Mouse (Mus musculus): Measurements from ENCODE around the gene Numbl.

The Numbl gene

DNA sequence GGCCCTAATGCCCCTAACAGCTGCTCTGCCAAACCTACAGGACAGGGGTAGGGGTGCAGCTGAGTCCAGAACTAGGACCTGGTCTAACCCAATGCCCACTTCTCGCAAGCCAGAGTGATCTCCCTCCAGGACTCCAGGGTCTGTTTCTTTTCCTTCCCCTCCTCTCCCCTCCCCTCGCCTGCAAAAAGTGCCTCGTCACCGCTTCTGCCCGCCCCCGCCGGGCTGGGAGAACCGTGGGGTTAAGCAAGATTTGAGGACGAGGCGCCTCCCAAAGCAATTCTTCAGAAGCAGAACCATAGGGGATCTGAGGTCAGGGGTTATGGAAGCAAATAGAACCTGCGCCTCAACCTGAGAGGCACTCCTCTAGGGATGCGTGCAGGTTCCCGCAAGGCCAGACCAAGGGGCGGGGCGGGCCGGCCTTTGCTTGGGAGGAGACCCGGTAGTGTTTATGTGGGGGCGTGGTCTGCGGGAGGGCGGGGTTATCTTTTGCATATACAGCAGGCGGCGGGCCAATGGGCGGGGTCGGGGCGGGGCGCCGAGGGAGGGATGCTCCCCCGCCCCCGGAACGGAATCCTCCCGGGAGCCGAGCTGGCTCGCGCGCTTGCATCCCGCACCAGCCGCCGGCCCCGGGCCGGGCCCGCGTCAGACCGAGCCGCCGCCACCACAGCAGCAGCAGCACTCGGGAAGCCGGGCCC lies at the start of gene Numbl:
Numbl (plus strand) TSS at position 229 of the 695 bp plus-strand sequence.
- DNase-seq (ENCODE audit: low read depth, low spot score), result peak; percentile 93

DNA sequence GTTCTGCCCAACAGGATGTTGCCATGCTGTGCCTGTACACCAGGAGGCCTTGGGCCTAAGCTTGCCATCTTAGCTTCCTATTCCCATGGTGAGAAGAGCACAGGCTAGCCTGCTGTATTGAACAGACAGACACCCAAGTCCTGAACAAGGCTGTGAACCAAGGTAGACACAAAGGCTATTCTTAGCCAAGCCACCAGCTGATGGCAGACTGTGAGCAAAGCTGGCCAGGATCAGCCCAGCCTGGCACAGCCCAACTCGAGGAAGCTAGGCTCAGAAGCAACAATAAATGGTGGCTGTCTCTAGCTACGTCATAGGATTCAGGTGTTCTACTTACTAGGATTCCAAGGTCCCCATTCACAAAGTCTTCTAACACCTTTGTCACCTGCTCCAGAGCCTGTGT lies 45.6 kb upstream of the Numbl start:
- no peak for DNase-seq (ENCODE audit: low read depth, low spot score)

DNA sequence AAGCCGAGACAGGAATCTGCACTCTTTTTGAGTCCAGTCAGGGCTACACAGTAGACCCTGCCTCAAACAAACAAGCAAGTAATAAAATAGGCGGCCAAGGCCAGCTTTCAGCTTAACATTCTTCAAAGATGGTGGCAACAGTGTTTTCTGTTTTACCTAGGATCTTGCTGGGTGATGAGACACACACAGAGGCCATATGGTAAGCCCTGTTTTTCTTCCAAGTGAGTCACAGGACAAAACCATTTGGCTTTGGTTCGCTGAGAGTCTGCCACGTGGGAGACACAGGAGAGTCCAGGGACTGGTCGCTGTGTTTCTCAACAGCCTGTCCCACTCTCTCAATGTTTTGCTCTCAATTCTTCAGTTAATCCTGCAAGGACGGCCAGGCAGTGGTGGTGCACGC lies 39.6 kb upstream of the Numbl start:
- no peak for DNase-seq (ENCODE audit: low read depth, low spot score)

DNA sequence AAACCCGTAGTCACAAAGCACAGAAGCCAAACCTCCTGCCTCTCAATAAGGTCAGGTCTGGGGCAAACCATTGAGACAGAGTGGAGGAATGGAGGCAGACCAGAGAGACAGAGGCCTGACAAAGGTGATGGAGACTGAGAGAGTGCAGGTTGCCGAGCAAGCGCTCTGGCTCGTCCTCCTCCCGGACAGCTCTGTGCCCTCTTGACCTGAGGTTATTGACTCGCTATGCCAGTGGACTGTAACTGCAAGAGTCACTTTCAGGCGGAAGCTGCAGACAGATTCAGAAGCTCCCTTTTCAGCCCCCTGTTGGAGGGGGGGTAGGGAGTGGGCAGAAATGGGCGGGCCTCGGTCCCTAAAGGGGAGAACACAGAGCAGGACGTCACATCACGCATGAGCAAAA lies 38.3 kb upstream of the Numbl start:
- no peak for DNase-seq (ENCODE audit: low read depth, low spot score)

DNA sequence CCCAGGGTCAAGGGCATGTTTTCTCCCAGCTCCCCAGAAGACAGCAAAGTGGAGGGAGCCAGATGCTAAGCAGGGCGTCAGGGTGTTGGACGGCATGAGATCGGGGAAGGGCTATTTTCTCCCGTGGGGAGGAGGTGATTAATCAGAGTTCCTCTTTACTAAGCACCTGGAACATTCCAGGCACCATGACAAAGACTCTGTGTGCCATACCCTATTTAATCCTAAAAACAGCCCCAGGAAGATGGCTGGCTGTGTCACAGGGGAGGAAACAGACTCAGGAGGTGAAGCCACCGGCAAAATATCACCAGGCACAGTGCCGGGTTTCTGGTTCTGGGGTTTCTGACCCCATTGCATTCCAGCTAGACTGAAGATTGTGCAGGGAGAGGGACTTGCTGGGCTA lies 36.3 kb upstream of the Numbl start:
- DNase-seq (ENCODE audit: low read depth, low spot score), result no peak

DNA sequence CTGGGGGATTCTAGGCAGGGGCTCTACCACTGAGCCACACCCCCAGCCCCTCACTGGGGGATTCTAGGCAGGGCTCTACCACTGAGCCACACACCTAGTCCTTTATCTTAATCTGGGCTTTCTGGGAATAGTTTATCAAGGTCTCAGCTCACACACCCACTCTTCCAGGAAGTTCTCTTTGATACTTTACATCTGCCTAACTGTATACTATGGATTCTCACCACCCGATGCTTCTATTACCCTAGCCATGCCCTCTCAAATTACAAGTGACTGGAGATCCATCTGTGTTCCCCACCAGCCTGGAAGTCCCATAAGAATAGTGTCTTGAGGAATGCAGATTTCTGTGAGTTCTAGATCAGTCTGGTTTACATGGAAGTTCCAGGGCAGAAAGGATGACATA lies 35.7 kb upstream of the Numbl start:
- DNase-seq (ENCODE audit: low read depth, low spot score), result peak; percentile 33

DNA sequence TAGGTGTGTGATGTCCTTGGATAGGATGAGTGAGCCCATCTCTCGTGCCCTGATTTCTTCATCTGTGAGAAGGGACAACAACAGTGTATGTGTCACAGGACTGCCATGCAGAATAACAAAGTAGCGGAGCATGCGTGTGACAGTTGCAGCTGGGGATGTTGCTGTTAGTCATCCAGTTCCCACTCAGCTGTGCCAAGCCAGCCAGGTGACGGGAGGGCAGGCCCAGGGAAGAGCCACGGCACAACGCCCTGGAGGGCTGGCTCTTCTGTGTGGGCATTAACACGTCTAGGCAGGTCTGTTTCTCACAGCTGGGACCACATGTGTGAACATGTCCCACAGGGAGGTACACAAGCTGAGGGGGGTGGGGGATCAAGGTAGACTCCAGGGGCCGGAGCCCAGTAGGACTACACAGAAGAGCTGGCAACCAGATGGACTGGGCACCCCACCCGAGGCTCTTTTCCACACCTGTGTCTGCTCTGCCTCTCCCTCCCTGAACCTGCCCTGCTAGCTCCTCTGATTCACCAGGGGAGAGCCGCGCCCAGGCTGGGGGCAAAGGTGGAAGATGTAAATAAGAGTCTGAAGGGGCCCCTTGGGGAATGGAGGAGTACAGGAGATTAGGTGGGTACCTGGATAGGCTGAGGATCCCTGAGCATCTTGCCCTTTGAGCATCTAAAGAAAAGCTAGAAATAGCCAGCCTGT lies 33.2 kb upstream of the Numbl start:
- DNase-seq (ENCODE audit: low read depth, low spot score), result no peak

DNA sequence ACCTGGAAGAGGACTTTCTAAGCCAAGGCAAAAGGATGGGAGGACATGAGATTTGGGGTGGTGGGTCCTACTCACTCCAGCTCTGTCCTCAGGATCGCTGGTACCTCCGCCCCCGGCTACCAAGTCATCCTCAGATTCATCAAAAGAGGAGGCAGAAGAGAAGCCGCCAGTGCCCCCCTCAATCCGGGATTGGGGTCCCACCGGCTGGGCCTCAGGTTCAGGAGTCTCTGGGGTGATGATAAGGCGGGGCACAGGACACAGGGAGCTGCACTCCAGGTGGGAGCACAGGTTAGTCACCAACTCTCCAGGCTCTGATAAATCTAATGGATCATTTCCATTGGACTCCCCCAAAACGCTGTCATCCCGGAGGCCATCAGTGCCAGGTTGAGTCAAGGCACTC lies 31.0 kb upstream of the Numbl start:
- no peak for DNase-seq (ENCODE audit: low read depth, low spot score)

DNA sequence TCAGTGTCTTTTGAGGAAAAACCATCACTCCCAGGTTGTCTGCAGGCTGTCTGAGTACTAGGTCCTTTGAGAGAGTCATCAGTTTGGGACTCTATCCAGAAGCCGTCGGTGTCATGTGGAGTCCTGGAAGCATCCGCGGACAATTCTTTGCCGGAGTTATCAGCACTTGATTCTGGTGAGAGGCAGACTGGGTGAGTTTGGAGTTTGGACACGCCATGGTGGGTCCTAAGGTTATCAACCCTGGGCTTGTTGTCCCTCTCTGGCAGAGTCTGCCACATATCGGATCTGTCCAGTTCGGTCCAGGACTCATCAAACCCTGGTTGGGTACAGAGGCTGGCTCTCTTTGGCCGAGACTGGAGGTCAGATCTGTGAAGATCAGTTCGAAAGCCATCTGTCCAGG lies 30.6 kb upstream of the Numbl start:
- no peak for DNase-seq (ENCODE audit: low read depth, low spot score)

DNA sequence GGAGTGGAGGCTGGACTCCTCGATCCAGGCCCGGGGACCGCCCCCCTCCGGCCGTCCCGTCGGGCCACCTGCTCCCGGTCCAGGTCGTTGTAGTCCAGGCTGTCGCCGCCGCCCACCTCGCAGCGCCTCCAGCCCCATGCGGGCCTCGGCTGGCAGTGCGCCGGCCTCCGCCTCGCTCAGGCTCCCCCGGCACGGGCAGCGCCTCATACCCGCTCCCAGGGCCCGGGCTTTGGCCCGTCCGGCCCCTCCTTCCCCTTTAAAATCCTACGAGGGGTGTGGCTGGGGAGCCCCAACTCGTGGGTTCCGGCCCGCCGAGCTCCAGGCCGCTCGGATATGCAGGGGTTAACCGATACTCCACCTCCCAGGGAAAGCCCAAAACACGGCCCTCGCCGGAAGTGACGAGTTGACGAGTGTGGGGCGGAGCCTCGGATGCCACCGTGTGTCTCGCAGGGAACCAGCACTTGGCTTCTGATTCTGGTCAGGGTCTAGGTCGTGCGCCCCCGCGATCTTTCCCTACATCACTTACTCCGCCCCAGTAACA lies 29.9 kb upstream of the Numbl start, which contains the start of gene Itpkc:
Itpkc (minus strand) TSS at position 381 of the 541 bp plus-strand sequence.
- peak; percentile 97 for DNase-seq (ENCODE audit: low read depth, low spot score)

DNA sequence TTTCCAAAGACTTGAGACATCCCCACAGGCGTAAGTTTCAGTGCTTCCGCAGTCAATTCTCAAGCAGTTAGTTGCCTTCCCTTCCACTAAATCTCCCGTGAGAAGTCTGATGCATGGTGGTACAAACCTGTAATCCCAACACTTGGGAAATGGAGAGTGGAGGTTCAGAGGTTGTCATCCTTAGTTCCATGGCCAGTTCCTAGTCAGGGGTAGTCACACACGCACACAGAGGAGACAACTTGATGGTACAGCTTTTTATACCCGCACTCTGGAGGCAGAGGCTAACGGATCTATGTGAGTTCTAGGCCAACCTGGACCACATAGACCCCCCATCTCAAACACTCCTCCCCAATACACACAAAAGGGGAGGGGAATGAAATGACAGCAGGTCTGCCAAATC lies 29.4 kb upstream of the Numbl start:
- DNase-seq (ENCODE audit: low read depth, low spot score), result no peak

DNA sequence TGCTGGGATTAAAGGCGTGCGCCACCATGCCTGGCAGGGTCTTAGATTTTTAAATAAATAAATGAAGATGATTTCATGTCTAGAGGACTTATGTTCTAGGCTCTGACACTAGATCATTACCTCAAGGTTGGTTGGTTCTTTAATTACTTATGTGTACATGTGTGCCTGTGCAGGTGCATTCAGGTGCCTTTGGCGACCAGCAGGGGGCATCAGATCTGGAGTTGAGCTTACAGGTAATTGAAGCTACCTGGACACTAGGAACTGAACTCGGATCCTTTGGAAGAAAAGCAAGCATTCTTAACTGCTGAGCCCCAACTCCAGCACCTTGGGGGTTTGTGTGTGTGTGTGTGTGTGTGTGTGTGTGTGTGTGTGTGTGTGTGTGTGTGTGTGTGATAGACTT lies 27.5 kb upstream of the Numbl start:
- peak; percentile 86 for DNase-seq (ENCODE audit: low read depth, low spot score)

DNA sequence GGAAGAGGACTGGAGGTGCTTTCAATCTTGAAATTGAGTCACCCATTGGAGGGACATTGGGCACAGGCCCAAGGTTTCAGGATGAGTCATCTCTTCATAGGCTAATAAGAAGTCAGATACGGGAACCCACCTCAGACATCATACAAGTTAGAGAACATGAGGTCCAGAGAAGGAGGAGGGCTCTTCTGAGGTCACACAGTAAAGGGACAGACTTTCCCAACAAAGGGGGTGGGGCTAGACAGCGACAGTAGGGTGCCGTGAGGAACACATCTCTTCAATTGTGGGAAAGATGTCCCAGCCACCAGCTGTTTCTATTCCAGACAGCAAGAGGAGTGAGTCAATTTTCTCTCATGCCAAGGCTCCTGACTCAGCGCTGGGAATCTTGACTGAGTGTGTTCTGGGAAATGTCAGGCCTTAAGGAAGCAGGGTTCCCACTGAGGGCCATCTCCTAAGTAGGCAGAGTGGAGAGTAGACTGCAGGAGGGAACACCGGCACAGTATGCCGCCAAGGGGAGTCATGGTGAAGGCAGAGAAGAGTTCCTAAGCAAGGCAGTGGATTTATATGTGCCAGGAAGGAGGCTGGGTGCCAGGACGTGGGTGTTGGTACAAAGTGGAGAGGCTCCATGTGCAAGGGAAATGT lies 26.4 kb upstream of the Numbl start:
- DNase-seq (ENCODE audit: low read depth, low spot score), result no peak

DNA sequence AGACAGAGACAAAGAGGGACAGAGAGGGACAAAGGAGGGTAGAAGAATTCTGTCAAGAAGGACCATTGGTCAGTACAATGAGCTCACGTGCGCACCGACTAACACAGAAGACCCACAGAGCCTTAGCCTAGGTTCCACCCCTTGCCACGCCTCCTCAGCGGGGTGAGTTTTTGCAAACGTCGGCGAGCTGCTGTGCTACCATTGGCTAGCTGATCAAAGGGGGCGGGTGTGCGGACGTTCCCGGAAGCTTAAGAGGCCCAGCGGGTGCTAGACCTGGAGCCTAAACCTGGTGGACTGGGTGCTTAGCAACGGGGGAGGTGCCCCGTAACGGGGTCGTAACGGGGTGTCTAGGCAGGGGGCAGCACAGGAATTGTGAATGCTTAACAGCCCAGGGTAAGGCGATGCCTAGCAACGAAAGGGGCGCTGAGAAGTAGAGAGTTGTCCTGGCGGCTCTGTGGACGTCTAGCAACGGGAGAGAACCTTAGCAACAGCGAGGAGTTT lies 25.4 kb upstream of the Numbl start, which contains the start of gene Coq8b:
Coq8b (plus strand) TSS at position 243 of the 501 bp plus-strand sequence.
- peak; percentile 99 for DNase-seq (ENCODE audit: low read depth, low spot score)

DNA sequence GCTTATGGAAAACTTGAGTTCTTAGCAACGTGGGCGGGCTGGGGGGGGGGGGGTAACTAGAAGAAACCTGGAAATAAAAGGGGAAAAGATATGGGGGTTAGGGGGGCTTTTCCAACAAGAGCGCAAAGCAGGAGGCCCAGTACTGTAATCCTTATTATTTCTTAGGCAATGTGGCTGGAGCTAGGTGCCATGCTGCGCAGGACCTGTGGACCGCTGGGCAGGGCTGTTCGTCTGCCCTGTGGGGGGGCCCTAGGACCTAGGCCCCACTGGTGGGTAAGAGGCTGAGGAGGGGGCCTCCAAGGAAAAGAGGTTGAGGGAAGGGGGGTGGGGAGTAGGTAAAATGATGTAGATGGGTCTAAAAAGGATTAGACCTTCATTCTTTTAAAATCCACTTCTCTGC lies 24.9 kb upstream of the Numbl start:
- no peak for DNase-seq (ENCODE audit: low read depth, low spot score)

DNA sequence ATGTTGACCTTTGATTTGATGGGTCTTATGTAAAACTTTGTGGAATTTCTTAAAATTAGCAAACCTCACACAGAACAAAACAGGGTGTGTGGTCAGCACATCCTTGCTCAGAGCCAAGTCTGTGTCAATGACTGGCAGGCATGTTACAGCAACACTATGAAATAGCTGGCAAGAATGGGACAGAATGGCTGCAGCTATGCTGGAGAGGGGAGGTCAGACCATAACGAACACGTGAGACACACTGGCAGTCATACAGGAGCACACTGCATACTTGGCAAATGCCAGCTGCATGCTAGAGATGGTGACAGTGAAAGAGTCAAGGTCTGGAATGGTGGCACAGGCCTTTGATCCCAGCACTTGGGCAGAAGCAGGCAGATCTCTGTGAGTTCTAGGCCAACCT lies 22.5 kb upstream of the Numbl start:
- DNase-seq (ENCODE audit: low read depth, low spot score), result no peak

DNA sequence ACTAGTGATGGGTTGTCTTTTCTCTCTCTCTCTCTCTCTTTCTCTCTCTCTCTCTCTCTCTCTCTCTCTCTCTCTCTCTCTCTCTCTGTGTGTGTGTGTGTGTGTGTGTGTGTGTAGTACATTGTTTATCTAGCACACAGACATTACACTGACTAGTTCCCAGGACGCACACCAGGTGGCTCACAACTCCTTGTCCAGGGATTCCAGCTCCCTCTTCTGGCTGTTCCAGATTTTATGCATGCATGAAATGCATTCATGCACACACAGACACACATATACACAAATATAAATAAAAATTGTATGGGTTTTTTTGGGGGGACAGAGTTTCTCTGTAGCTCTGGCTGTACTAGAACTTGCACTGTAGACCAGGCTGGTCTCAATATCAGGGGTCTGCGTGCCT lies 20.7 kb upstream of the Numbl start:
- peak; percentile 43 for DNase-seq (ENCODE audit: low read depth, low spot score)

DNA sequence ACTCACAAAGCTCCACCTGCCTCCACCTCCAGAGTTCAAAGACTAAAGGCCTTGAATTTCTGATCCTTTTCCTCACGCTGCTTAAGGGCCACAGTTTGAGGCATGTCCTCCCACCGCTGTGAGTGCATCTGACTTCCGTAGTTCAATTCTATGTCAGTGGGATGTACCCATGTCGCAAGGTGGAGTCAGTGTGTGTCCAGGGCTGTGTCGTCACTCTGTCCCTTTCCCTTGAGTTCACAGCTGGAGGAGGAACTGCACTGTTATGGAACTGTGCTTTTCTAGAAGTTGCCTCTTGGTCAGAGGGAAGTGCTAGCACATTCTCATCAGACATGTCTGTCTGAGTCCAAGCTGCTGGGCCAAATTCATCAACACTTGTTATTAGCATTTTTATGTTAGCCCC lies 19.7 kb upstream of the Numbl start:
- DNase-seq (ENCODE audit: low read depth, low spot score), result no peak

DNA sequence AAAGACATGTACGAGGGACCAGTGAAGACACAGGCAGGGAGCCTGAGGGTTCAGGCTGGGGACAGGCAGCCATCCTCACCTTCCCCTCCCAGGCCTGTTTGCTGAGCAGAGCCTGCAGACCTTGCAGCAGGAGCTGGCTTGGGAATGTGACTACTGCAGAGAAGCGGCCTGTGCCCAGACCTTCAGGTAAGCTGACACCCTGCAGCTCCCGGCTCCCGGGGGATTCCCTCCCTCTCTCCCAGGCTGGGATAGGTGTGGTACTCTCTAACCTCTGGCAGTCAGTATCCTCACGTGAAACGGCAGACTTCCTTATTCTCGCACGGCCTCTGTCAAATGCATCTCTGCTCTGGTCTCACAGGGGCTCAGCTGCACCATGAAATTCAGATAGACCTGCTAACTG lies 15.0 kb upstream of the Numbl start:
- peak; percentile 59 for DNase-seq (ENCODE audit: low read depth, low spot score)

DNA sequence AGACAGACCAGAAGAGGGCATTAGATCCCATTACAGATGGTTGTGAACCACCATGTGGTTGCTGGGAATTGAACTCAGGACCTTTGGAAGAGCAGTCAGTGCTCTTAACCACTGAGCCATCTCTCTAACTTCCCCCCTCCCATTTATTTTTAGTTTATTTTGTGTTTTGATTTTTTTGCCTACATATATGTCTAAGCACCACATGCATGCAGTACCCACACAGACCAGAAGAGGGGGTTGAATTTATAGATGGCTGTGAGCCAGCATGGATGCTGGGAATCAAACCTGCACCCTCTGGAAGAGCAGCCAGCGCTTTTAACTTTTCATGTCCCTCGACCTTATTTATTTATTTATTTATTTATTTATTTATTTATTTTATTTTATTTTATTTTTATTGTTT lies 14.1 kb upstream of the Numbl start:
- peak; percentile 60 for DNase-seq (ENCODE audit: low read depth, low spot score)

DNA sequence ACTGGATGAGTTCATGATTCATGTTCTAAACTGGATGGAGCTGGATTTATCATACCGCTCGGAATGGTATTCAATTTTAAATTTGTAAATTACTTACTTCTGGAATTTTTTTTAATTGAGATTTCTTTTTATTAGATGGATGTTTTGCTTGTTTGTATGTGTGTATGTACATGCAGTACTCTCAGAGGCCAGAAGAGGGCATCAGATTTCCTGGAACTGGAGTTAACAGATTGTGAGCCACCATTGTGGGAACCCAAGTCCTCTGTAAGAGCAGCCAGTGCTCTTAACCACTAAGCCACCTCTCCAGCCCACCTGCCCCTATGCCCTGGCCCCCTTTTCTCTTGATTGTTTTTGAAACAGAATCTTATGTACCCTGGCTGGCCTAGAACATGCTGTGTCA lies 9.1 kb upstream of the Numbl start:
- DNase-seq (ENCODE audit: low read depth, low spot score), result peak; percentile 85

DNA sequence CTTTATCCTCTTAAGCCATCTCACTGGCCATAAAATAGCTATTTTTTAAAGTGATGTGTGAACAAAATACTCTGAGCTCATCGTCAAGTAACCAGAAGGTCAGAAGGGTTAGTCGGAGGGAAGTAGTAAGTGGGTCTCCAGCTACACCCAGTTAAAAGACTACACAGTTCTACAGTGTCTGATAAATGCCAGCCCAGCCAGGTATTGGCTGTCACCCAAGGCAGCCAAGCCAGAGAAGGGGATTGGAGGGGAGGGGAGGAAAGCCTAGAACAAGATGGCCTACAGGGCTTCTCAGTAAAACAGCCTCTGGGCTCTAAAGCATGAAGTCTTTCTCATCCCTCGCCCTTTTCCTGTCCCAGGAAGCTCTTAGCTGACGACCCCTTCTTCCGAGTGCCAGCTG lies 8.3 kb upstream of the Numbl start:
- DNase-seq (ENCODE audit: low read depth, low spot score), result no peak

All from ES-CJ7 (cell line).